In genomic region chr4:103713921-103714320, GRCm38 (mm10) we compare ENCODE assay signal across 23 mouse cellular contexts.
"Had no signal": no experiment of that assay in that cellular context is flagged by ENCODE, and none has a peak within 500 bp of the region (broad histone marks: within the 10 kb centered on the region; RNA-seq: fewer than 3 reads in every experiment).

No protein-coding gene starts in this region.

- H3K36me3 ChIP-seq: heart, embryonic 13.5 days; heart, embryonic 15.5 days; hindbrain, embryonic 13.5 days; hindbrain, embryonic 15.5 days; limb, embryonic 13.5 days; limb, embryonic 15.5 days; liver, embryonic 12.5 days had no signal

- ATAC-seq: forebrain, embryonic 16.5 days; hindbrain, postnatal 0 days; intestine, embryonic 16.5 days; liver, embryonic 12.5 days had no signal

- DNase-seq: gastrocnemius, adult 2 months; gastrocnemius, postnatal 10 days; gastrocnemius, postnatal 25 days; heart, adult 18-20 months; heart, postnatal 36 days; kidney, adult 18-20 months; kidney, adult 8-10 months; kidney, postnatal 10 days; kidney, postnatal 25 days; kidney, postnatal 4 days; layer of hippocampus, postnatal 36 days; left cerebral cortex, postnatal 4 days had no signal

- H3K4me3 ChIP-seq: gastrocnemius, adult 2 months; heart, embryonic 13.5 days; heart, embryonic 15.5 days; hindbrain, embryonic 13.5 days; hindbrain, embryonic 15.5 days; layer of hippocampus, adult 2 months; limb, embryonic 13.5 days; limb, embryonic 15.5 days; liver, embryonic 12.5 days had no signal

- H3K27ac ChIP-seq: gastrocnemius, adult 2 months; heart, embryonic 13.5 days; heart, embryonic 15.5 days; hindbrain, embryonic 13.5 days; hindbrain, embryonic 15.5 days; hindbrain, postnatal 0 days; layer of hippocampus, adult 2 months; limb, embryonic 13.5 days; limb, embryonic 15.5 days; liver, embryonic 12.5 days had no signal

- H3K27me3 ChIP-seq: heart, embryonic 13.5 days; heart, embryonic 15.5 days; hindbrain, embryonic 13.5 days; hindbrain, embryonic 15.5 days; limb, embryonic 13.5 days; limb, embryonic 15.5 days; liver, embryonic 12.5 days had no signal

- H3K4me1 ChIP-seq: heart, embryonic 13.5 days; heart, embryonic 15.5 days; hindbrain, embryonic 13.5 days; hindbrain, embryonic 15.5 days; limb, embryonic 13.5 days; limb, embryonic 15.5 days; liver, embryonic 12.5 days had no signal

- H3K9me3 ChIP-seq: heart, embryonic 13.5 days; heart, embryonic 15.5 days; hindbrain, embryonic 13.5 days; hindbrain, embryonic 15.5 days; limb, embryonic 13.5 days; limb, embryonic 15.5 days had no signal
